Mouse (Mus musculus): Measurements from ENCODE around the gene Map4k4.

DNA sequence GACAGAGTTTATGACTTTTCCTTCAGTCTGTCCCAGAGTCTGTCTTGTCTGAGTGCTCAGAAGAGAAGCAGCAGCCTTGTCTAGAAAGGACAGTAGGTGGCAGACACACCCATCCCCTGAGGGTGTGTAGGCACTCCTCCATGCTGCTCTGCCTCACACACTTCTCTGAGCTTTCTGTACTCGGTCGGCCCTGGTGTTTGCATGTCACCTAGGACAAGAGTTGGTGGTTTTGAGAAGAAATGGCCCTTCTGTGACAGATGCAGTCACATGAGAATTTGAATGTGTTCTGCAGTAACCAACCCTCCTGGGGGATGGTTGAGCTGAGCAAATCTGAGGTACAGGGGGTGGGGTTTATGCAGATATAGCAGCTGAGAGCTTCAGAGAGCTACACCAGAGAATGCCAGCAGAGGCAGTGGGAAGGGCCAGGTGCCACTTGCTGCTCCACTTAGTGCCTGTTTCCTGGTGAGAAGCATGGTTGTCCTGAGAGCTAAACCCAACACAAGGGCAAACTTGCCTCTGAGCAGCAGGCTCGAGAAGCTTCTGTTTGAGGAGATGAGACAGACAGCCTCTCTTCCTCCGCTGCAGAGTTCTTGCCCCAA, 101.5 kb downstream of the Map4k4 start:
- TF ChIP-seq POLR2A (IDR thresholded peaks at IDR 0.05; ENCODE audit: extremely low read depth, insufficient read depth, low read length) = no peak
- TF ChIP-seq CTCF (IDR thresholded peaks at IDR 0.05; ENCODE audit: extremely low read depth, insufficient read depth, low read length) = 0 out of 2 replicates have a peak, but pooled peaks have one; percentile 26
